Mouse (Mus musculus) urinary bladder, postnatal 4 days (tissue): ENCODE measurements around the gene Abce1.
"Not testable (repeated sequence)": the region's sequence is repeated elsewhere in the genome, so short reads cannot be mapped to it uniquely, and the experiment has no call there.

Experiments
- DNase-seq, 2 experiments: peaks; one replicate each; pipeline ENCODE4 v3.0.0; 2021 to 2022; ENCODE audit warnings: low spot score in 2 of 2

Gene Abce1

GRCm38 (mm10) chr8:79711064-79711961 lies at the start of gene Abce1, which contains the start of gene Anapc10:
Abce1 (minus strand) TSS chr8:79711740.
Anapc10 (plus strand) TSS chr8:79711820.
- peak; percentile 94 to 99 for DNase-seq

- no peak for DNase-seq
Observed at GRCm38 (mm10) chr8:79750305-79750704, 38.8 kb upstream of the Abce1 start.

GRCm38 (mm10) chr8:79748591-79748990 lies 37.1 kb upstream of the Abce1 start:
- no peak for DNase-seq

GRCm38 (mm10) chr8:79748171-79748570 lies 36.6 kb upstream of the Abce1 start:
- DNase-seq: no peak

GRCm38 (mm10) chr8:79734304-79734703 lies 22.8 kb upstream of the Abce1 start:
- DNase-seq: no peak

- no peak for DNase-seq
Observed at GRCm38 (mm10) chr8:79727900-79728299, 16.4 kb upstream of the Abce1 start.

GRCm38 (mm10) chr8:79724589-79724988 lies 13.0 kb upstream of the Abce1 start:
- no peak for DNase-seq

- no peak for DNase-seq
Observed at GRCm38 (mm10) chr8:79723308-79723707, 11.8 kb upstream of the Abce1 start.

- no peak for DNase-seq
Observed at GRCm38 (mm10) chr8:79721537-79721936, 10.0 kb upstream of the Abce1 start.

GRCm38 (mm10) chr8:79712676-79713075 lies 1.1 kb upstream of the Abce1 start:
- no peak for DNase-seq

- DNase-seq: no peak
Observed at GRCm38 (mm10) chr8:79706687-79707086, 4.9 kb downstream of the Abce1 start.

GRCm38 (mm10) chr8:79692531-79692930 lies 19.0 kb downstream of the Abce1 start:
- no peak for DNase-seq

GRCm38 (mm10) chr8:79685927-79686326 lies 25.6 kb downstream of the Abce1 start:
- DNase-seq: not testable (repeated sequence)

- no peak for DNase-seq
Observed at GRCm38 (mm10) chr8:79680965-79681364, 30.6 kb downstream of the Abce1 start.

- DNase-seq: peak in 1 of 2 experiments; percentile 22
Observed at GRCm38 (mm10) chr8:79680555-79680954, 31.0 kb downstream of the Abce1 start.

GRCm38 (mm10) chr8:79680083-79680482 lies 31.5 kb downstream of the Abce1 start:
- DNase-seq: not testable (repeated sequence)

- DNase-seq: no peak
Observed at GRCm38 (mm10) chr8:79679005-79679404, 32.5 kb downstream of the Abce1 start.

- DNase-seq: no peak
Observed at GRCm38 (mm10) chr8:79676461-79676860, 35.1 kb downstream of the Abce1 start.

GRCm38 (mm10) chr8:79658715-79659114 lies 52.8 kb downstream of the Abce1 start:
- not testable (repeated sequence) for DNase-seq

- no peak for DNase-seq
Observed at GRCm38 (mm10) chr8:79653736-79654135, 57.8 kb downstream of the Abce1 start.

GRCm38 (mm10) chr8:79650158-79650814 lies 61.3 kb downstream of the Abce1 start:
- no peak for DNase-seq

- DNase-seq: no peak
Observed at GRCm38 (mm10) chr8:79649569-79649968, 62.0 kb downstream of the Abce1 start.

GRCm38 (mm10) chr8:79641119-79641518 lies 70.4 kb downstream of the Abce1 start:
- no peak for DNase-seq
